Mouse (Mus musculus) lung, postnatal 36 days (tissue): ENCODE measurements at regions not wholly inside any gene's neighbourhood (a gene's known extent, or its start where the extent isn't known, plus 50 kb on each side); places are given as distances from the start of the nearest gene placed in this dataset.

Experiments used
- DNase-seq: peaks from one replicate; pipeline ENCODE4 v3.0.0; 2022; ENCODE audit warnings: mixed read lengths

GRCm38 (mm10) chr3:19747361-19747760, 118.9 kb upstream of the 1700064H15Rik start:
- DNase-seq: no peak

GRCm38 (mm10) chr3:19751946-19752345, 123.5 kb upstream of the 1700064H15Rik start:
- DNase-seq: no peak

GRCm38 (mm10) chr3:19754011-19754410, 125.5 kb upstream of the 1700064H15Rik start:
- DNase-seq: no peak

GRCm38 (mm10) chr3:19754636-19755035, 126.2 kb upstream of the 1700064H15Rik start:
- no peak for DNase-seq

GRCm38 (mm10) chr3:19755136-19755535, 126.7 kb upstream of the 1700064H15Rik start:
- no peak for DNase-seq

- DNase-seq: no peak
These were observed 158.2 kb upstream of the Cp start for GRCm38 (mm10) chr3:19798543-19799106.

- no peak for DNase-seq
These were observed 146.8 kb upstream of the Cp start for GRCm38 (mm10) chr3:19810034-19810433.

- DNase-seq: no peak
These were observed 131.9 kb upstream of the Cp start for GRCm38 (mm10) chr3:19824904-19825303.

- no peak for DNase-seq
These were observed 128.2 kb upstream of the Cp start for GRCm38 (mm10) chr3:19828518-19829246.

GRCm38 (mm10) chr3:19829752-19830151, 127.1 kb upstream of the Cp start:
- no peak for DNase-seq

GRCm38 (mm10) chr3:19848031-19848735, 108.7 kb upstream of the Cp start:
- DNase-seq: no peak

GRCm38 (mm10) chr3:19848736-19849269, 108.1 kb upstream of the Cp start:
- no peak for DNase-seq

GRCm38 (mm10) chr3:19882623-19883022, 74.2 kb upstream of the Cp start:
- DNase-seq: no peak

GRCm38 (mm10) chr3:19888405-19888804, 68.4 kb upstream of the Cp start:
- DNase-seq: no peak

GRCm38 (mm10) chr3:19894258-19894629, 62.6 kb upstream of the Cp start:
- DNase-seq: no peak

- peak; percentile 99 for DNase-seq
These were observed 62.0 kb upstream of the Cp start for GRCm38 (mm10) chr3:19894630-19895578.

- no peak for DNase-seq
These were observed 61.1 kb upstream of the Cp start for GRCm38 (mm10) chr3:19895755-19896154.

GRCm38 (mm10) chr3:19897140-19897539, 59.7 kb upstream of the Cp start:
- no peak for DNase-seq

- DNase-seq: no peak
These were observed 54.6 kb upstream of the Cp start for GRCm38 (mm10) chr3:19902226-19902625.

GRCm38 (mm10) chr3:19904446-19905275, 52.2 kb upstream of the Cp start:
- peak; percentile 82 for DNase-seq
